Mouse (Mus musculus) MEL (cell line): ENCODE measurements at regions not wholly inside any gene's neighbourhood (a gene's known extent, or its start where the extent isn't known, plus 50 kb on each side); places are given as distances from the start of the nearest gene placed in this dataset.

ENCODE experiments used
- CHD2 ChIP-seq: IDR thresholded peaks from 2 replicates; pipeline ENCODE4 v1.6.1; 2011; ENCODE audit warnings: low read length, improper control_type of control experiment
- ZNF384 ChIP-seq: IDR thresholded peaks from 2 replicates; pipeline ENCODE4 v1.6.1; 2012; ENCODE audit warnings: low read depth, mild to moderate bottlenecking, inconsistent platforms, low read length, improper control_type of control experiment

- TF ChIP-seq ZNF384 (no peak), CHD2 (no peak)
These were observed 1074.7 kb downstream of the 4930444P10Rik start for GRCm38 (mm10) chr1:15018460-15018779.
